Mouse (Mus musculus) liver, embryonic 16.5 days (tissue): ENCODE measurements around the gene Padi3. TPM values are rescaled to one million over a fixed set of nuclear protein-coding genes. Genes with fewer than 3 reads are reported as not detected.
A peak's percentile ranks its signal among the peaks of the same experiment; 100 is the strongest.

Experiments used
- ATAC-seq: fragments of 200-750 bp; cut with Nextera tagmentation; 2 replicates; pipeline ENCODE4 v1.8.0; 2017; ENCODE audit warnings: low read depth, mild to moderate bottlenecking, moderate number of reproducible peaks, moderate library complexity
- H3K27ac ChIP-seq: fragments of 300-500 bp; sonication (generic); 2 replicates; pipeline ENCODE4 v1.5.1; 2014; ENCODE audit warnings: mild to moderate bottlenecking, low read length
- H3K27me3 ChIP-seq: fragments of 300-500 bp; sonication (generic); 2 replicates; pipeline ENCODE4 v1.6.1; 2014; ENCODE audit warnings: low read depth, low read length, mixed read lengths; ENCODE audit not compliant: control insufficient read depth, insufficient read depth
- H3K36me3 ChIP-seq: fragments of 300-500 bp; sonication (generic); 2 replicates; pipeline ENCODE4 v1.6.1; 2014; ENCODE audit warnings: mild to moderate bottlenecking; ENCODE audit not compliant: control insufficient read depth, insufficient read depth
- H3K4me1 ChIP-seq: fragments of 300-500 bp; sonication (generic); 2 replicates; pipeline ENCODE4 v1.6.1; 2014; ENCODE audit warnings: low read depth, low read length, mixed read lengths; ENCODE audit not compliant: control insufficient read depth
- H3K4me2 ChIP-seq: fragments of 300-500 bp; sonication (generic); 2 replicates; pipeline ENCODE4 v1.6.1; 2014; ENCODE audit warnings: low read depth, low read length, mixed read lengths
- H3K4me3 ChIP-seq: fragments of 300-500 bp; sonication (generic); 2 replicates; pipeline ENCODE4 v1.5.1; 2014; ENCODE audit warnings: low read depth, mild to moderate bottlenecking, low read length
- H3K9ac ChIP-seq: fragments of 300-500 bp; sonication (generic); 2 replicates; pipeline ENCODE4 v1.6.1; 2014; ENCODE audit warnings: low read depth, low read length
- H3K9me3 ChIP-seq: fragments of 300-500 bp; sonication (generic); replicated peaks from 2 replicates; pipeline ENCODE4 v1.6.1; 2016; ENCODE audit warnings: low read length; ENCODE audit not compliant: control insufficient read depth
- WGBS: fragments of 180-500 bp; shearing (Covaris S2); extraction: QIAGEN DNeasy Blood & Tissue Kit; methylation state at CpG from one replicate; pipeline ENCODE4 v1.1.7; 2014; ENCODE audit not compliant: insufficient replicate concordance; 5-methylcytosine and 5-hydroxymethylcytosine counted together
- polyA plus RNA-seq: library from polyadenylated mRNA; unstranded; fragments of >200 nt; fragmentation: Nextera tagmentation; extraction: Ambion mirVana; gene quantifications from 2 replicates; pipeline ENCODE4 v1.2.1, GENCODE M21; 2015

Padi3 gene
- polyA plus RNA-seq, result 0.09 and 0.11 TPM in 2 replicates

DNA sequence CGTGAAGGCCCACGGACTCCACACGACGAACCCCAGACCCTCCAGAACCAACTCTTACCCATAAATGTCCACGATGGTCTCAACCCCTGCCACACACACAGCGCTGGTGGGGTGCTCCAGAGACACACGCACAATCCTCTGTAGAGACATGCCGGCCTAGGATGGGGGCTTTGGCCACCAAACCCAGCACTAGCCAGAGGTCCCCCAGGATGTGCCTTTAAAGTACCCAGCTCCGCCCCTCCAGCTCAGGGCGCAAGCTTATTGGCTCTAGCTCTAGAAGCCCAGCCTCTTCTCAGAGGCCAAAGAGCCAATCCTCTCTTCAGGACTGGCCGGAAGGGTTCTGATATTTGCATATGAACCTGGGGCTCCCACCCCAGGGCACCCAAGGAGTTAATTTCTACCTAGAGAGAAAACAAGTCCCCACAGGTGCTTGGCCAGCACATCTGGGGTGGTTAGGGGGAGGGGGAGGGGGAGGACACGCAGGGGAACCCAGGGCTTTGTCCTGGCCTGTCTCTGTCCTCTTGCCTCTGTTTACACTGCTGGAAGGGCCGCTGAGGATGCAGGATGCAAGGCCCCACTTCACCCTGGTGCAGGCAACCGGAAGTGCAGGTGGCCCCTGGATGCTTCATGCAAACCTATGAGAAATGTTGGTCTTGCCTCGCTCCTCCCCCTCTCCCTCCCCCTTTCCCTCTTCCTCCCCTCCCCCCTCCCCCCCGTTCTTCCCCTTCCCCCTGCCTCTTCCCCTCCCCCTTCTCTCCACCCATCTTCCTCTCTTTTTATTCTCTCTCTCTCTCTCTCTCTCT lies at the start of gene Padi3:
Gene Padi3 (minus strand): TSS at position 191 of the 803 bp plus-strand sequence.
- Histone ChIP-seq H3K4me3 (no peak within 1 kb of the TSS), H3K4me1 (peaks cover 37% of the 10 kb centered on the region), H3K36me3 (no peaks in the 10 kb centered on the region), H3K27me3 (no peaks in the 10 kb centered on the region; the same call in 1 of the 2 replicates), H3K4me2 (no peak within 1 kb of the TSS), H3K9ac (no peak within 1 kb of the TSS), H3K27ac (no peak within 1 kb of the TSS), H3K9me3 (no peaks in the 10 kb centered on the region)
- ATAC-seq, result no peak
- WGBS, result 59% methylated on average over 15 of the region's 16 CpGs

DNA sequence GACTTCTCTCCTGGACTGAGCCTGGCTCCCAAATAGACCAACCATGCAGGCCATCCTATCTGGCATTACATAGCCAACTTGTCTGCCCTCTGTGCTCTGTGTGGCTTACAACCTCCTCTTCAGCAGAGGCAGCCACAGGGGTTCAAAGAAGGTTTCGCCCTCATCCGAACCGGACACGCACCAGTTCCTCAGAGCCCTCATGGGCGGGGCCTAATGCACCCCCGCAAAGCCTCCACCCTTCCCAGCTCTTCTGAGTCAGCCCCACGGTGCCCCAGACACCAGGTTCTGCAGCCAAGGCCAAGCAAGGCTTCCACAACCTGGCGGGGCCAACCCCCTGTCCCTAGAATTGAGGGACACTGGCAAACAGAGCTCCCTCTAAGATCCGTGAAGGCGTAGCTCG lies 48.8 kb upstream of the Padi3 start:
- H3K4me3 ChIP-seq, result no peak overlapping the region
- WGBS, result 50% methylated on average over 11 of the region's 11 CpGs
- no peaks in the 10 kb centered on the region for H3K27me3 ChIP-seq
- ATAC-seq, result no peak
- no peaks in the 10 kb centered on the region for H3K9me3 ChIP-seq
- H3K4me1 ChIP-seq, result peaks cover 74% of the 10 kb centered on the region
- peak overlapping the region; percentile 23 for H3K9ac ChIP-seq
- H3K36me3 ChIP-seq, result no peaks in the 10 kb centered on the region
- peak overlapping the region; percentile 79 for H3K27ac ChIP-seq
- H3K4me2 ChIP-seq, result peak overlapping the region; percentile 47

DNA sequence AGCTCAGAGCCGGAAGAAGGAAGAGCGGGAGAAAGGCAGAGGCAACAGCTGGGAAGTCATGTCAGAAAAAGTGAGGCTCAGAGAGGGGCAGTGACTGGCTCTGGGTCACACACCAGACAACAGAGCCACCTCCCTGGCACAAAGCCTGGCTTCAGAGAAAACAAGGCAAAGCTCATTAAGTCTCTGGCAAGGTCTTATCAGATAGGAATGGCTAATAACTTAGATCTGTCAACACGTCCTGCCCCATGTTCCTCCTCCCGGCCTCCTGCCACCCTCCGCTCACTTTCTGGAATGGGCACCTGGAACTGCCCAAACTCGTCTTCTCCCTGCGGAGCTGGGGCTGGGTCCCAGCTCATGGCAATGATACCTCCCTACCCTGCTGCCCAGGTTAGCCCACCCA lies 47.4 kb upstream of the Padi3 start:
- Histone ChIP-seq H3K27ac (peak overlapping the region; percentile 79; the same call in 1 of the 2 replicates), H3K36me3 (no peaks in the 10 kb centered on the region), H3K4me3 (no peak overlapping the region), H3K4me1 (peaks cover 89% of the 10 kb centered on the region), H3K9me3 (no peaks in the 10 kb centered on the region), H3K9ac (peak overlapping the region; percentile 35; the same call in 1 of the 2 replicates), H3K4me2 (no peak overlapping the region), H3K27me3 (no peaks in the 10 kb centered on the region)
- 80% methylated on average over 7 of the region's 7 CpGs for WGBS
- no peak for ATAC-seq

DNA sequence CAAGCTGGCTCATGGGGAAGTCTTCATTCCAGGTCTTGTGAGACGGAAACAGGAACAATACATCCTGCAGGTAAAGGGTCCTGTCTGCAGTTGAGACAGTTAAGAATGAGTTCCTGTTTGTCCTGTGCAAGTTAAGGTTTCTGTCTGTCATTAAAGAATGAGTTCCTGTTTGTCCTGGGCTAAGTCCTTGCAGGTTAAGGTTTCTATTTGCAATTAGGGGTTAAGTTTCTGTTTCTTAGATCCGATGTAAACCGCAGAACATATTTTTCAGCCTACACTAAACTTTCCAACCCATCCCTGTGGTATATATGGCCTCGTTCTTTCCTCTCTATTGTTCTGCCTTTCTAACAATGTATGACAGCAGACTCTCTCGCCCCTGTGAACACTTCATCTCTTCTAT lies 46.6 kb upstream of the Padi3 start:
- Histone ChIP-seq H3K9ac (no peak overlapping the region), H3K27ac (peak overlapping the region; percentile 99), H3K27me3 (no peaks in the 10 kb centered on the region), H3K36me3 (no peaks in the 10 kb centered on the region), H3K4me1 (peaks cover 84% of the 10 kb centered on the region), H3K4me2 (no peak overlapping the region), H3K9me3 (no peaks in the 10 kb centered on the region), H3K4me3 (no peak overlapping the region)
- ATAC-seq, result no peak
- 63% methylated on average over 5 of the region's 5 CpGs for WGBS

DNA sequence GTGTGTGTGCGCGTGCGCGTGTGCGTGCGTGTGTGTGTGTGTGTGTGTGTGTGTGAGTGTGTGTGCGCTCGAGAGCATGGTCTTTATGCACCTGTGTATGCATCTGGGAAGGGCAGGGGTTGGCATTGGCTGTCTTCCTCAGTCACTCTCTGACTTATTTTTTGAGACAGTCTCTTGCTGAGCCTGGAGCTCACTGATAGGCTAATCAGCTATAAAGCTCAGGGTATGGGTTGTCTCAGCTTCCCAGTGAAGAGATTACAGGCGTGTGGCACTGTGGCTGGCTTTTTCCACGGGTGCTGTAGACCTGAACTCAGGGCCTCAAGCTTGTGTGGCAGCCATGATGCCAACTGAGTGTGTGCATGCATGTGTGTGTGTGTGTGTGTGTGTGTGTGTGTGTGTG lies 44.7 kb upstream of the Padi3 start:
- Histone ChIP-seq H3K27ac (peak overlapping the region; percentile 99), H3K9me3 (no peaks in the 10 kb centered on the region), H3K4me1 (peaks cover 68% of the 10 kb centered on the region), H3K9ac (peak overlapping the region; percentile 52), H3K4me3 (no peak overlapping the region), H3K36me3 (no peaks in the 10 kb centered on the region), H3K4me2 (peak overlapping the region; percentile 58), H3K27me3 (no peaks in the 10 kb centered on the region; the same call in 1 of the 2 replicates)
- WGBS, result 40% methylated on average over 10 of the region's 10 CpGs
- ATAC-seq, result peak; percentile 86

DNA sequence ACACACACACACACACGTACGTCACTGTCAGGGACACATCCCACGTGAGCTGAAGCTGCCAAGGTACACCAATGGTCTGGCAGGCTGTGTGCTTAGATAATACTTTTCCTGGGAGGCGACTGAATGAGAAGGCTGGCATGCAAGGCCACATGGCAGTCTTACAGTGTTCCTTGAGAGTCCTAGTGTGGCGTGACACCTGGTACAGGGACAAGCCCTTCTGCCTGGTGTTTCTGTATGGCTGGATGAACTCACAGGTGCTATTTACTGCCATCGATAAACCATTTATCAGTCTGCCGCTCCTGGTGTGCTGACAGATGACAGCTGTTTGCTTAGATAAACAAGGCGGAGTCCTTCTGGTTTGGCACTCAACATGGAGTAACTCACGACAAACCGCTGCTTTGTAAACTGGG lies 44.0 kb upstream of the Padi3 start:
- Histone ChIP-seq H3K9ac (peak overlapping the region; percentile 56), H3K36me3 (no peaks in the 10 kb centered on the region), H3K9me3 (no peaks in the 10 kb centered on the region), H3K27me3 (no peaks in the 10 kb centered on the region; the same call in 1 of the 2 replicates), H3K27ac (peak overlapping the region; percentile 99), H3K4me1 (peaks cover 61% of the 10 kb centered on the region), H3K4me3 (no peak overlapping the region), H3K4me2 (peak overlapping the region; percentile 58)
- 15% methylated on average over 10 of the region's 10 CpGs for WGBS
- ATAC-seq, result peak; percentile 82

DNA sequence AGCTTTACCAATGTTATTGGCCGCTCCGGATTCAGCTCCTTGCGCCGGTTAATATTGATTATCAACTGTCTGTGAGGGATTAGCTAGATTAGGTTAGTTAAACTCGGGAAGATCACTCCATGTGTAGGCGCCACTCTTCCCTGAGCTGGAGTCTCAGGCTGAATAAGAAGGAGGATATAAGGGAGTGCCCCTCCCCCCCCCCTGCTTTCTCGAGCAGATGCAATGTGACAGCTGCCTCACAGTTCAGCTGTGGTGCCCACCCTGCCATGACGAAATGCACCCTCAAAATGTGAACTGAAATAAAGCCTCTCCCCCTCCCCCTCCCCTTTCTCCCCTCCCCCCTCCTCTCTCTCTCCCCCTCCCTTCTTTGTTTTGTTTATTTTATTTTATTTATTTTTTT lies 43.2 kb upstream of the Padi3 start:
- no peaks in the 10 kb centered on the region; the same call in 1 of the 2 replicates for H3K27me3 ChIP-seq
- H3K27ac ChIP-seq, result peak overlapping the region; percentile 99
- no peaks in the 10 kb centered on the region for H3K9me3 ChIP-seq
- ATAC-seq, result no peak
- no peaks in the 10 kb centered on the region for H3K36me3 ChIP-seq
- WGBS, result 54% methylated on average over 8 of the region's 8 CpGs
- H3K4me3 ChIP-seq, result no peak overlapping the region
- H3K9ac ChIP-seq, result no peak overlapping the region; the same call in 1 of the 2 replicates
- H3K4me1 ChIP-seq, result peaks cover 53% of the 10 kb centered on the region
- H3K4me2 ChIP-seq, result no peak overlapping the region

DNA sequence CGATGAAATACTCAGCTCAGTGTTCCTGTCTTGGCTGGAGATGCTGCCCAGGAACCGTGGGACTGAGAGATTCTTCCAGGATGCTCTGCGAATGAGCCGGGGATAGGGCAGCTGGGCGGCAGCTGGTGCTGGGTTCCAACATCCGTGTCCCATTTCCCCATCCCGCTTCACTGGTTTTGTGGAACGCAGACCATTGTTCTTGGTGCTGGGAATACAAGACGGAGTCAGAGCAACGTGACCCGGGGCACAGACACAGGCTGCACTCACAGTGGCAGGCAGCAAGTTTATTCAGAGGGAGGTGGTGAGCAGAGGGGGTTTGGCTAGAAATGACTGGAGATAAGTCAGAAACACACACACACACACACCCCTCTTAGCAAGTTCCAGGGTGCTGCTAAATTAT lies 38.9 kb upstream of the Padi3 start:
- peaks cover 8% of the 10 kb centered on the region for H3K27me3 ChIP-seq
- no peaks in the 10 kb centered on the region for H3K36me3 ChIP-seq
- WGBS, result 73% methylated on average over 11 of the region's 11 CpGs
- H3K9me3 ChIP-seq, result no peaks in the 10 kb centered on the region
- H3K27ac ChIP-seq, result no peak overlapping the region
- H3K4me2 ChIP-seq, result no peak overlapping the region
- H3K9ac ChIP-seq, result no peak overlapping the region
- no peak overlapping the region for H3K4me3 ChIP-seq
- H3K4me1 ChIP-seq, result peaks cover 16% of the 10 kb centered on the region
- ATAC-seq, result no peak

DNA sequence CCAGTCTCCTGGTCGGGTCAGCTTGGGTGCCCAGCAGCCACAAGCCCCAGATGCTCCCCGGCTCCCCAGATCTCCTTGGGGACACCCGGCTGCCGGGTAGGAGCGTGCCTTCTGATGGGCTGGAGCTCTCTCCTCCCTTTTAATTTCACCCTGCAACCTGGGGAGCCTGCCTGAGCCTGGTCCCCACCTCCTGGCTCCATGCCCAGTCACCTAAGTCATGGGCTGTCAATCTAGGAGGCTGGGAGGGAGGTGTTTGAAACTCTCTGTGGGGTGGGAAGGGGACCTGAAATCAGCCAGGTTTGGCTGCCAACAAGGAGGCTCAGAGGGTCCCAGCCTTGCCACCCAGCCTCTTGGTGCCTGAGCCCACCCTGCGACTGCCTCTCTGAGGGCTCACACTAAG lies 35.2 kb upstream of the Padi3 start, which contains the start of gene Padi1:
Gene Padi1 (minus strand): TSS at position 113 of the 400 bp plus-strand sequence.
- Histone ChIP-seq H3K36me3 (no peaks in the 10 kb centered on the region), H3K27me3 (peaks cover 8% of the 10 kb centered on the region; the same call in 1 of the 2 replicates), H3K4me1 (no peaks in the 10 kb centered on the region; the same call in 1 of the 2 replicates), H3K4me2 (no peak within 1 kb of the TSS), H3K27ac (no peak within 1 kb of the TSS), H3K9ac (no peak within 1 kb of the TSS), H3K4me3 (no peak within 1 kb of the TSS), H3K9me3 (no peaks in the 10 kb centered on the region)
- 76% methylated on average over 6 of the region's 6 CpGs for WGBS
- no peak for ATAC-seq
